Comparison of ENCODE assay signal across 28 mouse cellular contexts in genomic region chr1:71723816-71724215, GRCm38 (mm10).
DNase-seq lines count a peak whose midpoint lies in the region; TF ChIP-seq lines count a peak whose summit lies in the region.
"Had no signal": no experiment of that assay in that cellular context is flagged by ENCODE, and none has a peak within 500 bp of the region (broad histone marks: within the 10 kb centered on the region; RNA-seq: fewer than 3 reads in every experiment).

No protein-coding gene starts in this region.

- no peak for TF ChIP-seq CTCF in liver, adult 2 months (IDR thresholded peaks at IDR 0.05; ENCODE audit: low read depth, low read length)

- H3K4me3 ChIP-seq in liver, adult 2 months (ENCODE audit: insufficient read depth, low read depth, low read length) = no peak overlapping the region
- H3K4me3 ChIP-seq: forebrain, embryonic 10.5 days; heart, embryonic 15.5 days; limb, embryonic 12.5 days; lung, embryonic 15.5 days; midbrain, embryonic 15.5 days; myocyte; neural tube, embryonic 13.5 days had no signal

- H3K79me2 ChIP-seq in liver, adult 2 months (ENCODE audit: control insufficient read depth, insufficient read depth, low read length) = no peaks in the 10 kb centered on the region

- peak overlapping the region; percentile 70 for H3K9ac ChIP-seq in liver, adult 2 months (ENCODE audit: low read depth, low read length)
- H3K9ac ChIP-seq: heart, embryonic 15.5 days; hindbrain, embryonic 14.5 days; limb, embryonic 12.5 days; lung, embryonic 15.5 days; midbrain, embryonic 15.5 days; neural tube, embryonic 13.5 days had no signal

- no peak for TF ChIP-seq POLR2A in liver, adult 2 months (IDR thresholded peaks at IDR 0.05; ENCODE audit: extremely low read depth, insufficient read depth, low read length)

- DNase-seq in embryo, embryonic 10 days (ENCODE audit: low spot score) = peak; percentile 13
- DNase-seq in embryo, embryonic 9.5 days (ENCODE audit: extremely low spot score) = no peak
- DNase-seq in liver, adult 2 months (ENCODE audit: extremely low read depth, low read depth, low spot score) = peak; percentile 96
- DNase-seq in liver = no peak
- DNase-seq in urinary bladder, postnatal 36 days (ENCODE audit: low spot score in 2 of 2) = peak; percentile 20 to 27
- no peak for DNase-seq in urinary bladder, adult 2 months (ENCODE audit: low spot score)
- no peak for DNase-seq in testis, postnatal 14 days (ENCODE audit: low spot score)
- no peak for DNase-seq in heart, postnatal 36 days
- DNase-seq: adrenal gland, postnatal 25 days; cerebellum, adult 9-11 months; gastrocnemius, postnatal 36 days; heart, postnatal 4 days; kidney, adult 8-10 months; kidney, postnatal 10 days; layer of hippocampus, postnatal 36 days; lung, postnatal 4 days; retina, postnatal 1 day; right cerebral cortex, postnatal 25 days; spleen, adult 18-20 months; thymus, postnatal 25 days had no signal

- peak overlapping the region; percentile 98 for H3K27ac ChIP-seq in liver, adult 2 months (replicated peaks; ENCODE audit: insufficient read depth, low read depth, low read length)
- H3K27ac ChIP-seq: forebrain, embryonic 10.5 days; heart, embryonic 15.5 days; hindbrain, embryonic 14.5 days; limb, embryonic 12.5 days; lung, embryonic 15.5 days; midbrain, embryonic 15.5 days; neural tube, embryonic 13.5 days had no signal

- no peaks in the 10 kb centered on the region for H3K36me3 ChIP-seq in liver, adult 2 months (ENCODE audit: control insufficient read depth, insufficient read depth, low read length)
- H3K36me3 ChIP-seq: forebrain, embryonic 10.5 days; heart, embryonic 15.5 days; limb, embryonic 12.5 days; lung, embryonic 15.5 days; midbrain, embryonic 15.5 days; neural tube, embryonic 13.5 days had no signal

- H3K27me3 ChIP-seq in liver, adult 2 months (ENCODE audit: control insufficient read depth, insufficient read depth, low read length) = no peaks in the 10 kb centered on the region
- H3K27me3 ChIP-seq: heart, embryonic 15.5 days; limb, embryonic 12.5 days; lung, embryonic 15.5 days; midbrain, embryonic 15.5 days; neural tube, embryonic 13.5 days had no signal

- WGBS in liver, adult 2 months = 20% methylated on average over 7 of the region's 7 CpGs

- intact Hi-C loops in heart, postnatal 36 days (cut with DNase I) = no loop called here

- H3K4me1 ChIP-seq in liver, adult 2 months (ENCODE audit: control insufficient read depth, insufficient read depth, low read length) = peaks cover 13% of the 10 kb centered on the region
- H3K4me1 ChIP-seq: forebrain, embryonic 10.5 days; heart, embryonic 15.5 days; limb, embryonic 12.5 days; midbrain, embryonic 15.5 days; neural tube, embryonic 13.5 days had no signal

Comparison
In these comparisons a context has a peak if more than half of its experiments do, and no peak if none do; other contexts are left out.
1. DNase-seq: peak in embryo, embryonic 10 days (single experiment), liver, adult 2 months (single experiment) and urinary bladder, postnatal 36 days (2 of 2); none in embryo, embryonic 9.5 days (single experiment), liver (single experiment), urinary bladder, adult 2 months (single experiment), testis, postnatal 14 days (single experiment) and heart, postnatal 36 days (0 of 2).